Mouse (Mus musculus) lung, postnatal 0 days (tissue): ENCODE measurements around the gene 1700061G19Rik. TPM values are rescaled to one million over a fixed set of nuclear protein-coding genes. Genes with fewer than 3 reads are reported as not detected.

Experiments used
- ATAC-seq: fragments of 200-750 bp; cut with Nextera tagmentation; 2 replicates; pipeline ENCODE4 v1.8.0; 2017; ENCODE audit warnings: moderate library complexity
- DNase-seq: peaks from one replicate; pipeline ENCODE4 v3.0.0-alpha.2; 2016; ENCODE audit warnings: low spot score
- H3K27ac ChIP-seq: fragments of 300-500 bp; sonication (generic); 2 replicates; pipeline ENCODE4 v1.5.1; 2014; ENCODE audit warnings: antibody characterized with exemption, mild to moderate bottlenecking, low read length, mixed read lengths
- H3K27me3 ChIP-seq: fragments of 300-500 bp; sonication (generic); replicated peaks from 2 replicates; pipeline ENCODE4 v1.6.1; 2014; ENCODE audit warnings: low read length, mixed read lengths; ENCODE audit not compliant: insufficient read depth
- H3K36me3 ChIP-seq: fragments of 300-500 bp; sonication (generic); 2 replicates; pipeline ENCODE4 v1.6.1; 2014; ENCODE audit warnings: low read length, mixed read lengths; ENCODE audit not compliant: insufficient read depth
- H3K4me1 ChIP-seq: fragments of 300-500 bp; sonication (generic); 2 replicates; pipeline ENCODE4 v1.6.1; 2014; ENCODE audit warnings: antibody characterized with exemption, low read depth, low read length, mixed read lengths; ENCODE audit not compliant: insufficient read depth
- H3K4me2 ChIP-seq: fragments of 300-500 bp; sonication (generic); replicated peaks from 2 replicates; pipeline ENCODE4 v1.6.1; 2014; ENCODE audit warnings: low read depth, mild to moderate bottlenecking, low read length, moderate library complexity, mixed read lengths
- H3K4me3 ChIP-seq: fragments of 300-500 bp; sonication (generic); 2 replicates; pipeline ENCODE4 v1.5.1; 2014; ENCODE audit warnings: low read depth, low read length
- H3K9ac ChIP-seq: fragments of 300-500 bp; sonication (generic); replicated peaks from 2 replicates; pipeline ENCODE4 v1.6.1; 2014; ENCODE audit warnings: low read depth, mild to moderate bottlenecking
- H3K9me3 ChIP-seq: fragments of 300-500 bp; sonication (generic); 2 replicates; pipeline ENCODE4 v1.6.1; 2016; ENCODE audit warnings: low read length, mixed read lengths
- CTCF ChIP-seq: IDR thresholded peaks from 2 replicates; pipeline ENCODE4 v1.5.1; 2016; ENCODE audit warnings: antibody characterized with exemption, mild to moderate bottlenecking
- EP300 ChIP-seq: IDR thresholded peaks from 2 replicates; pipeline ENCODE4 v1.6.1; 2016; ENCODE audit warnings: antibody characterized with exemption, mild to moderate bottlenecking, control low read depth
- WGBS: fragments of 180-500 bp; shearing (Covaris S2); extraction: QIAGEN DNeasy Blood & Tissue Kit; methylation state at CpG from one replicate; pipeline ENCODE4 v1.1.7; 2014; 5-methylcytosine and 5-hydroxymethylcytosine counted together
- polyA plus RNA-seq: library from polyadenylated mRNA; unstranded; fragments of >200 nt; fragmentation: Nextera tagmentation; extraction: Ambion mirVana; gene quantifications from 2 replicates; pipeline ENCODE4 v1.2.1, GENCODE M21; 2015

1700061G19Rik gene
- polyA plus RNA-seq, 1 experiment from 2014 or later: 0.23 TPM

DNA sequence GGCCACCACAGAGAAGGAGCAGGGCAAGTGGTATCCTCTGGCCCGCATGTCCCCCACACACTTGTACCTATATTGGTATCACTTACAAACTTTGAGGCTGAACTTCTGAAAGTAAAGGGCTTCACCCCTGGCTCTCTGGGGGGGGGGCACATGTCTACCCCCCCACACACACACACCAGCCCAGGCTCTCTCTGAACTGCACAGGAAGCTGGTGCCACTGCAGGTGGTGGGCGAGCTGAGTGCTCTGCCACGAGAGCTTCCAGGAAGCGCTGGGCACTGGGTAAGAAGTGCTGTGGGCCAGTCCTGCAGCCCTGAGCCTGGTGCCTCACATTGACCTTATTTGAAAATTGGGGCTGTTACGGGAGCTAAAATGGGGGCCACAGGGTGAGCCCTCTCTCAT, 31.6 kb upstream of the 1700061G19Rik start:
- DNase-seq: no peak
- Histone ChIP-seq H3K9ac (no peak overlapping the region), H3K36me3 (no peaks in the 10 kb centered on the region), H3K4me2 (no peak overlapping the region), H3K27me3 (no peaks in the 10 kb centered on the region), H3K9me3 (no peaks in the 10 kb centered on the region), H3K27ac (no peak overlapping the region), H3K4me3 (no peak overlapping the region), H3K4me1 (no peaks in the 10 kb centered on the region)
- no peak for ATAC-seq
- WGBS: 72% methylated on average over 5 of the region's 5 CpGs
- TF ChIP-seq CTCF (no peak), EP300 (no peak)

GRCm38 (mm10) chr17:56848785-56849184, 26.5 kb upstream of the 1700061G19Rik start:
- WGBS: 73% methylated on average over 5 of the region's 5 CpGs
- no peak for ATAC-seq
- Histone ChIP-seq H3K27ac (no peak overlapping the region), H3K4me3 (no peak overlapping the region), H3K4me1 (no peaks in the 10 kb centered on the region), H3K4me2 (no peak overlapping the region), H3K9ac (no peak overlapping the region), H3K36me3 (no peaks in the 10 kb centered on the region), H3K9me3 (no peaks in the 10 kb centered on the region), H3K27me3 (no peaks in the 10 kb centered on the region)
- no peak for TF ChIP-seq CTCF
- no peak for TF ChIP-seq EP300
- no peak for DNase-seq

DNA sequence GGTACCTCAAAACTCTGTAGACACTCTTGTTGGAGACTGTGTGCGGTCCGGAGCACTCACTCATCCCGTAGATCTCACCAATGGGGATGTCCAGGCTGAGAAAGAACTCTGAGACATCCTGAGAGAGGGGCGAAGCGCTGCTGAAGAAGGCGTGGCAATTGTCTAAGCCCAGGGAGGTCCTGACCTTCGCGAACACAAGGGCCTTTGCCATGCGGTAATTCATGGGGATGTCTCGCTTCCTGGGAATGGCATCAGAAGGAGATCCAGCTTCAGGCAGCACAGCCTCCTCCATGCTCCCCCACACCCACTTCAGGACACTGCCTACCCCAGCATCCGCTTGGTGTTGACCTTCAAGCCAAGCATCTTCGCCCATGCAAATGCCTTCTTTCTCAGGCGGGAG, 25.6 kb upstream of the 1700061G19Rik start:
- Histone ChIP-seq H3K9ac (no peak overlapping the region), H3K27ac (no peak overlapping the region), H3K4me2 (no peak overlapping the region), H3K36me3 (no peaks in the 10 kb centered on the region), H3K9me3 (no peaks in the 10 kb centered on the region), H3K27me3 (no peaks in the 10 kb centered on the region), H3K4me3 (no peak overlapping the region), H3K4me1 (no peaks in the 10 kb centered on the region)
- WGBS: 82% methylated on average over 13 of the region's 13 CpGs
- ATAC-seq: no peak
- no peak for TF ChIP-seq EP300
- no peak for TF ChIP-seq CTCF
- DNase-seq: no peak

DNA sequence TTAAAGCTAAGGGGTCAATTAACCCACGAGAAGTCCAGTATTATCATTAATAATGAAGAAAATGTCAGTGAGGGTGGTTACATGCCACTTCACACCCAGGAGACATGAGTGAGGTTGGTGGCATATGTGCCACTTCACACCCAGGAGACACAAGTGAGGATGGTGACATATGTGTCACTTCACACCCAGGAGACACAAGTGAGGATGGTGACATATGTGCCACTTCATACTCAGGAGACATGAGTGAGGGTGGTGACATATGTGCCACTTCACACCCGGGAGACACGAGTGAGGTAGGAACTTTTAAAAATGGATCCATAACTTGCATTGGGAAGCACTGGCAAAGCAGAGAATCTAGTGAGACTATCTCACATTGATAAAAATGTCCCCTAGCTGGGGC, 24.1 kb upstream of the 1700061G19Rik start:
- TF ChIP-seq CTCF: no peak
- no peak for TF ChIP-seq EP300
- DNase-seq (no peak), ATAC-seq (no peak)
- Histone ChIP-seq H3K27me3 (no peaks in the 10 kb centered on the region), H3K4me1 (no peaks in the 10 kb centered on the region), H3K4me2 (no peak overlapping the region), H3K9ac (no peak overlapping the region), H3K27ac (no peak overlapping the region), H3K9me3 (no peaks in the 10 kb centered on the region), H3K36me3 (no peaks in the 10 kb centered on the region), H3K4me3 (no peak overlapping the region)
- WGBS: 71% methylated on average over 3 of the region's 3 CpGs

- Histone ChIP-seq H3K27ac (no peak overlapping the region), H3K27me3 (no peaks in the 10 kb centered on the region), H3K4me1 (no peaks in the 10 kb centered on the region), H3K9me3 (no peaks in the 10 kb centered on the region), H3K36me3 (no peaks in the 10 kb centered on the region), H3K4me3 (no peak overlapping the region), H3K4me2 (no peak overlapping the region), H3K9ac (no peak overlapping the region)
- DNase-seq (no peak), ATAC-seq (no peak)
- 55% methylated on average over 3 of the region's 3 CpGs for WGBS
- TF ChIP-seq EP300: no peak
- no peak for TF ChIP-seq CTCF
These were observed 19.9 kb upstream of the 1700061G19Rik start for GRCm38 (mm10) chr17:56855421-56855820.

DNA sequence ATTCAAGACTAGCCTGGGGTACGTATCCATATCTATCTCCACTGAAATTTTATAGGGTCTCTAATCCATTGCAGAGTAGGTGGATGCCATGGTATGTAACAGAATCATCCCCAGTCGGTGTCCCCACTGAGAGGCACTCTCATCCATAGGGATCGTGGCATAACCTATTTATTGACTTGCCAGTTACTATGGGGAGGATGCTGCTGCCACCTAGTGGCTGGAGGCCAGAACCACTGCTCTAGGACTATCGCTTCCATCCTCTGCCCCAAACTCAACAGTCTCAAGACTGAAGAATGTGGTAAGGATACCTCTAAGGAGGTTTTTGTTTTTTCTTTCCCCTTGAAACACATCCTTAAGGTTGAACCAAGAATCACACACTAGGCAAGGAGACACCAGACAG, 17.1 kb upstream of the 1700061G19Rik start:
- H3K27me3 ChIP-seq: no peaks in the 10 kb centered on the region
- H3K4me2 ChIP-seq: no peak overlapping the region
- H3K4me3 ChIP-seq: no peak overlapping the region
- TF ChIP-seq CTCF: peak; percentile 92
- TF ChIP-seq EP300: no peak
- no peak overlapping the region for H3K9ac ChIP-seq
- ATAC-seq: peak; percentile 53
- 48% methylated on average over 4 of the region's 4 CpGs for whole genome bisulfite sequencing
- H3K36me3 ChIP-seq: no peaks in the 10 kb centered on the region
- no peaks in the 10 kb centered on the region for H3K4me1 ChIP-seq
- H3K27ac ChIP-seq: no peak overlapping the region; the same call in 1 of the 2 replicates
- peak; percentile 81 for DNase-seq
- no peaks in the 10 kb centered on the region for H3K9me3 ChIP-seq

- Histone ChIP-seq H3K4me2 (no peak overlapping the region), H3K4me1 (no peaks in the 10 kb centered on the region), H3K9me3 (no peaks in the 10 kb centered on the region), H3K36me3 (no peaks in the 10 kb centered on the region), H3K4me3 (no peak overlapping the region), H3K9ac (no peak overlapping the region), H3K27ac (peak overlapping the region; percentile 54), H3K27me3 (no peaks in the 10 kb centered on the region)
- ATAC-seq: peak; percentile 83
- 31% methylated on average over 7 of the region's 7 CpGs for WGBS
- no peak for TF ChIP-seq CTCF
- TF ChIP-seq EP300: no peak
- DNase-seq: peak; percentile 61
These were observed 16.4 kb upstream of the 1700061G19Rik start for GRCm38 (mm10) chr17:56858922-56859321.
